Mouse (Mus musculus) limb, embryonic 14.5 days (tissue): ENCODE results near the gene Myl3. TPM values are rescaled to one million over a fixed set of nuclear protein-coding genes. Genes with fewer than 3 reads are reported as not detected.

Experiments used
- ATAC-seq: fragments of 200-750 bp; cut with Nextera tagmentation; 2 replicates; pipeline ENCODE4 v1.8.0; 2017; ENCODE audit warnings: low read depth, moderate number of reproducible peaks, moderate TSS enrichment; ENCODE audit not compliant: low FRiP score
- DNase-seq: peaks from one replicate; pipeline ENCODE4 v3.0.0-alpha.2; 2015; ENCODE audit warnings: low spot score
- H3K27ac ChIP-seq: fragments of 300-500 bp; sonication (generic); replicated peaks from 2 replicates; pipeline ENCODE4 v1.5.1; 2014; ENCODE audit warnings: low read depth, mild to moderate bottlenecking, low read length, moderate library complexity, mixed read lengths
- H3K27me3 ChIP-seq: fragments of 300-500 bp; sonication (generic); 2 replicates; pipeline ENCODE4 v1.6.1; 2014; ENCODE audit warnings: low read length, mixed read lengths; ENCODE audit not compliant: control insufficient read depth, insufficient read depth
- H3K36me3 ChIP-seq: fragments of 300-500 bp; sonication (generic); 2 replicates; pipeline ENCODE4 v1.6.1; 2014; ENCODE audit warnings: mild to moderate bottlenecking, low read length, moderate library complexity, mixed read lengths; ENCODE audit not compliant: control insufficient read depth, insufficient read depth
- H3K4me1 ChIP-seq: fragments of 300-500 bp; sonication (generic); 2 replicates; pipeline ENCODE4 v1.6.1; 2014; ENCODE audit warnings: antibody characterized with exemption, low read length, mixed read lengths; ENCODE audit not compliant: control insufficient read depth, insufficient read depth
- H3K4me2 ChIP-seq: fragments of 300-500 bp; sonication (generic); replicated peaks from 2 replicates; pipeline ENCODE4 v1.6.1; 2014; ENCODE audit warnings: low read depth, mild to moderate bottlenecking, low read length, moderate library complexity; ENCODE audit not compliant: severe bottlenecking
- H3K4me3 ChIP-seq: fragments of 300-500 bp; sonication (generic); replicated peaks from 2 replicates; pipeline ENCODE4 v1.5.1; 2014; ENCODE audit warnings: low read length
- H3K9ac ChIP-seq: fragments of 300-500 bp; sonication (generic); 2 replicates; pipeline ENCODE4 v1.6.1; 2014; ENCODE audit warnings: mild to moderate bottlenecking, low read depth, low read length, moderate library complexity; ENCODE audit not compliant: severe bottlenecking
- H3K9me3 ChIP-seq: fragments of 300-500 bp; sonication (generic); 2 replicates; pipeline ENCODE4 v1.6.1; 2016; ENCODE audit warnings: low read length; ENCODE audit not compliant: control insufficient read depth
- POLR2A ChIP-seq: fragments of 200-500 bp; IDR thresholded peaks from 2 replicates; pipeline ENCODE4 v1.8.0; 2012; ENCODE audit warnings: inconsistent platforms, mild to moderate bottlenecking, moderate library complexity, borderline replicate concordance; ENCODE audit not compliant: insufficient read depth, insufficient read length; ENCODE audit errors: extremely low read depth
- WGBS: fragments of 180-500 bp; shearing (Covaris S2); extraction: QIAGEN DNeasy Blood & Tissue Kit; methylation state at CpG from one replicate; pipeline ENCODE4 v1.1.7; 2014; 5-methylcytosine and 5-hydroxymethylcytosine counted together
- polyA plus RNA-seq, 2 experiments: library from polyadenylated mRNA; depleted of rRNA in 1 of 2; stranded (reverse) in 1 of 2; unstranded in 1 of 2; fragments of >200 nt; fragmentation: Nextera tagmentation in 1 of 2; extraction: Ambion mirVana in 1 of 2; gene quantifications; 2 replicates each; pipeline versions ENCODE4 v1.2.1 to v1.2.3; 2012 to 2014

Gene Myl3
- polyA plus RNA-seq, 2 experiments: 26.1 to 28.1 TPM

DNA sequence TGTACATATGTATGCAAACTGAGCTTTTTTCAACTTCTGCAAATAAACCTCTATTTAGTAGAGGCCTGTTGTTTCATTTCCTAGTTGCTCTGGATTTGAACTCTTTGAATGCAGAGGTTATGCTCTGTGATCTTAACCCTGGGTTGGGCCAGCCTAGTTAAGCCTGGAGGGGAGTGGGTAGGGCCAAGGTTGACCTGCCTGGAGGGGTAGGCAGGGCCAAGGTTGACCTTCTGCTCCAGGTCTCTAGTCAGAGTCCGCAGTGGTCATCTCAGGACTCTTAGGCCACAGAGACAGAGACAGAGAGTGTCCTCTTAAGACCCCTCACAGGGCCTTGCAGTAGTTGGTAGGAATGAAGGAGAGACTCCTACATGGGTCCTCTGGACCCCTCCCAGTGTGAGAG lies 30.1 kb upstream of the Myl3 start:
- Histone ChIP-seq H3K27me3 (no peaks in the 10 kb centered on the region), H3K4me1 (no peaks in the 10 kb centered on the region), H3K9ac (no peak overlapping the region), H3K27ac (no peak overlapping the region), H3K4me3 (no peak overlapping the region), H3K4me2 (no peak overlapping the region), H3K9me3 (no peaks in the 10 kb centered on the region), H3K36me3 (peaks cover 24% of the 10 kb centered on the region)
- DNase-seq (no peak), ATAC-seq (no peak)
- TF ChIP-seq POLR2A: no peak
- 86% methylated on average over 1 of the region's 1 CpGs for WGBS

DNA sequence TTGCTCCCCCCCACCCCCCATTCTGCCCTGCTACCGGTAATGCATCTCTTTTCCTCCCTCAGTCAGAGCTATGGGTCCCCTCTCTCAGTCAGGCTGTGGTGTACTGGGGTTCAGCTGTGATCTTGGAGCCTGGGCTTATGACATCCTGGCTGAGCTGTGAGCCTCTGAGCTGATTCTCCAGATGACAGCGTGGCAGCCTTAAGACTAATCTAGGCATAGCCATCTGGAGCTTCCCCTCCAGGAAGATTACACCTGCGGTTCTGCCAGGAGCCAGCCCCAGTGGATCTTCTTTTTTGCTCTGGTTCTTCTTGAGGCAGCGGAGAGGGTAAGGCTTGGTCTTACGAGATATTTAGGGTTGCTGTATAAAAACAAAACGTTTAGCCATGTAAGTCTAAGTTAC lies 29.7 kb upstream of the Myl3 start:
- no peak overlapping the region for H3K9ac ChIP-seq
- H3K4me3 ChIP-seq: no peak overlapping the region
- DNase-seq: no peak
- H3K36me3 ChIP-seq: peaks cover 24% of the 10 kb centered on the region
- no peaks in the 10 kb centered on the region for H3K4me1 ChIP-seq
- TF ChIP-seq POLR2A: no peak
- H3K4me2 ChIP-seq: no peak overlapping the region
- no peaks in the 10 kb centered on the region for H3K27me3 ChIP-seq
- 91% methylated on average over 6 of the region's 6 CpGs for WGBS
- no peak overlapping the region for H3K27ac ChIP-seq
- ATAC-seq: no peak
- no peaks in the 10 kb centered on the region for H3K9me3 ChIP-seq

DNA sequence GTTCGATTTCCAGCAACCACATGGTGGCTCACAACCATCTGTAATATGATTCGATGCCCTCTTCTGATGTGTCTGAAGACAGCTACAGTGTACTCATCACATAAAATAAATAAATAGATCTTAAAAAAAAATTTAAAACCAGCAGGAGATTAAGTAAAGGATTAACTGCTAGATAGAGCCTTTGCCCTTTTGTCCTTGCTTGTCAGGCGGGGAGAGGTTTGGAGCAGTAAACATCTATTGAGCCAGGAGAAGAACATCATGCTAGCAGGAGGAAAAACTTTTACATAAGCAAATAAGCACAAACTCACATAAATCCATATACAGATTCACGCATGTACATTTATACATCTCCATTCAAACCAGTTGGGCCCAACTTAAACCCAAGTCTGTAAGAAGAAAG lies 29.1 kb upstream of the Myl3 start:
- WGBS: 84% methylated on average over 4 of the region's 4 CpGs
- no peak for DNase-seq
- H3K27me3 ChIP-seq: no peaks in the 10 kb centered on the region
- no peak for TF ChIP-seq POLR2A
- no peak overlapping the region for H3K4me3 ChIP-seq
- H3K4me2 ChIP-seq: no peak overlapping the region
- H3K9ac ChIP-seq: no peak overlapping the region
- H3K27ac ChIP-seq: no peak overlapping the region
- no peaks in the 10 kb centered on the region for H3K4me1 ChIP-seq
- peaks cover 24% of the 10 kb centered on the region for H3K36me3 ChIP-seq
- no peaks in the 10 kb centered on the region for H3K9me3 ChIP-seq
- ATAC-seq: no peak

DNA sequence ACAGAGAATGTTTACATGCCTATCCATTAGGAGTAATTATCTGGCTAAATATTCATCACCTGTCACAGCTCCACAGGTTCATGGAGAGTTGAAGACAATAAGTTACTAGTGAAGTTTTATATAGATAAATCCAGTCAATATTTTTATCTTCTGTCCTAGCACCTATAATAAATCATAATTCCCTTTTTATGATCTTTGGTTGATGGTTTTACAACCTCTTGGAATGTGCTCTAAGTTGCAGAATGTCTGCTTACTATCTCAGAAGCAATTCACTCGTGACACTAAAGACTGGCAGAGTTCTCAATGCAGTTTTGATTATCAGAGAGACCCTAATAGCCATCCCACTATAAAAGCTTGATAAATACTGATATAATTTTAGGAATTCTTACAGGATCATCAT lies 28.3 kb upstream of the Myl3 start:
- Histone ChIP-seq H3K4me1 (no peaks in the 10 kb centered on the region), H3K4me3 (no peak overlapping the region), H3K36me3 (peaks cover 24% of the 10 kb centered on the region), H3K9ac (no peak overlapping the region), H3K27ac (no peak overlapping the region), H3K9me3 (no peaks in the 10 kb centered on the region), H3K4me2 (no peak overlapping the region), H3K27me3 (no peaks in the 10 kb centered on the region)
- 44% methylated on average over 1 of the region's 1 CpGs for whole genome bisulfite sequencing
- TF ChIP-seq POLR2A: no peak
- DNase-seq (no peak), ATAC-seq (no peak)

DNA sequence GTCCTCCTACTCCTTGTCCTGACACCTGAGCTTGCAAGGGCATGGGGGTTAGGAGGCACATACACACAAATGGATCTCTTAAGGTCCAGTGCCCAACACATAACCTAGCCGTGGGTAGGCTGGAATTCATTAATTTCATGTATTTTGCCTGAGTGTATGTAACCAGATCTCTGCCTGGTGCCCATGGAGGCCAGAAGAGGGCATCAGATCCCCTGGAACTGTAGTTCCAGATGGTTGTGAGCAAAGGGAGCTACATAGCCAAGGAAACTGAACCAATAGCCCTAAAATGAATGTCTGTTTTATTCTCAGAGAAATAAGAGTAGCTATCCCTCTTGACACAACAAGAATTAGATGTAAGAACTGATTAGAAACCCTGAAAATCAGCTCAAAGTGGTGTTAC lies 26.2 kb upstream of the Myl3 start:
- ATAC-seq: no peak
- no peak for DNase-seq
- Histone ChIP-seq H3K27me3 (no peaks in the 10 kb centered on the region), H3K4me2 (no peak overlapping the region), H3K4me3 (no peak overlapping the region), H3K9me3 (no peaks in the 10 kb centered on the region), H3K36me3 (peaks cover 24% of the 10 kb centered on the region), H3K4me1 (no peaks in the 10 kb centered on the region; the same call in 1 of the 2 replicates), H3K9ac (no peak overlapping the region), H3K27ac (no peak overlapping the region)
- no peak for TF ChIP-seq POLR2A
- WGBS: 27% methylated on average over 1 of the region's 1 CpGs

DNA sequence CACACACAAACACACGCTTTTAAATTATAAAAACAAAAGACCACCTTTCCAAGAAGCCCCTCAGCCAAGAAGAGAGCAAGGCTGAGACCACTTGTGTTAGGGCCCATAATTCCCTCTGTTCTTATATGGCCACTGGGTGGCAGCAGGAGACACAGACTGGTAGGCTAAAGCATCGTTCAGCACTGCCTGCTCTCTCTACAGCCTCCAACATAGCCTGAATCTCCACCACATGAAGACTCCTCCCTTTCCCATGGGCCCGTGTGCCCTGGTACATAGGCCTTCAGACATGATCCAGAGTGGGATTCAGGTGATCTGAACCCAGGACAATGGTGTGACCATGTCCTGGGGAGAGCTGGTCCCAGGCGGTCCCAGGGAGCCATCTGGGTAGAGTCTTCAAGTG lies 24.9 kb upstream of the Myl3 start:
- peak; percentile 62 for ATAC-seq
- WGBS: 24% methylated on average over 4 of the region's 4 CpGs
- H3K4me3 ChIP-seq: no peak overlapping the region
- H3K27ac ChIP-seq: no peak overlapping the region
- no peaks in the 10 kb centered on the region for H3K27me3 ChIP-seq
- TF ChIP-seq POLR2A: no peak
- no peaks in the 10 kb centered on the region for H3K9me3 ChIP-seq
- H3K9ac ChIP-seq: no peak overlapping the region
- no peak overlapping the region for H3K4me2 ChIP-seq
- H3K4me1 ChIP-seq: no peaks in the 10 kb centered on the region; the same call in 1 of the 2 replicates
- H3K36me3 ChIP-seq: peaks cover 31% of the 10 kb centered on the region
- DNase-seq: peak; percentile 88
